In the genomic region with DNA sequence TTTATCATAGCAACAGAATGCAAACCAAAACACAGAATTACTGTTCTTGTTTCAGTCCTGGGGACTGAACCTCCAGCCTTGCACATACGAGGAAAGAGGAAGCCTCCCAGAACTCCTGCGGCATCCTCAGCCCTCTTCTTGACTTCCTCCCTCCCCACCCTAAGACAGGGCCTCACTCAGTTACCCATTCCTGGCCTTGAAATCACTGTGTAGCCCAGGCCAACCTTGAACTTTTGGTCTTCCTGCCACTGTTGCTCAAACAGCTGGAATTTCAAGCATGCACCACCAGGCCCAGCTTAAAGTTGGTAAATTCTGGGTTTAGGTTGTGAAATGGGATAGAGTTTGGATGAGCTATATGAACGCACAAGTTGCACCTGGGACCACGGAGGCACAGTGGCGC, we compare ENCODE assay signal across 18 mouse cellular contexts. TPM values are rescaled to one million over a fixed set of nuclear protein-coding genes. Genes with fewer than 3 reads are reported as not detected.
A peak's percentile ranks its signal among the peaks of the same experiment; 100 is the strongest.
DNase-seq lines count a peak whose midpoint lies in the region; ATAC-seq and TF ChIP-seq lines count a peak whose summit lies in the region.
"Had no signal": no experiment of that assay in that cellular context is flagged by ENCODE, and none has a peak within 500 bp of the region (broad histone marks: within the 10 kb centered on the region; RNA-seq: fewer than 3 reads in every experiment).

No protein-coding gene starts in this region.

- H3K36me3 ChIP-seq in liver, adult 2 months (ENCODE audit: control insufficient read depth, insufficient read depth, low read length): peaks cover 14% of the 10 kb centered on the region; the same call in 1 of the 2 replicates
- H3K36me3 ChIP-seq in liver, postnatal 0 days (replicated peaks; ENCODE audit: insufficient read depth, low read length): peaks cover 49% of the 10 kb centered on the region
- H3K36me3 ChIP-seq in macrophage (ENCODE audit: inconsistent target): peaks cover 53% of the 10 kb centered on the region
- H3K36me3 ChIP-seq in heart, adult 2 months (ENCODE audit: control insufficient read depth, insufficient read depth, low read length): no peaks in the 10 kb centered on the region
- H3K36me3 ChIP-seq: embryonic facial prominence, embryonic 13.5 days; forebrain, embryonic 12.5 days; G1E; heart, embryonic 13.5 days; hindbrain, embryonic 15.5 days had no signal

- H3K27me3 ChIP-seq in liver, adult 2 months (ENCODE audit: control insufficient read depth, insufficient read depth, low read length): no peaks in the 10 kb centered on the region
- no peaks in the 10 kb centered on the region for H3K27me3 ChIP-seq in liver, postnatal 0 days (ENCODE audit: insufficient read depth, low read length)
- no peaks in the 10 kb centered on the region for H3K27me3 ChIP-seq in heart, adult 2 months (ENCODE audit: control insufficient read depth, insufficient read depth, low read length)
- H3K27me3 ChIP-seq: embryonic facial prominence, embryonic 13.5 days; forebrain, embryonic 12.5 days; heart, embryonic 13.5 days; hindbrain, embryonic 15.5 days had no signal

- H3K4me2 ChIP-seq in liver, postnatal 0 days (ENCODE audit: low read depth, low read length): no peak overlapping the region
- H3K4me2 ChIP-seq: embryonic facial prominence, embryonic 13.5 days; forebrain, embryonic 12.5 days; heart, embryonic 13.5 days; hindbrain, embryonic 15.5 days had no signal

- TF ChIP-seq EP300 in liver, postnatal 0 days (IDR thresholded peaks at IDR 0.05; ENCODE audit: low read depth): no peak
- TF ChIP-seq EP300 in heart, adult 2 months (IDR thresholded peaks at IDR 0.05; ENCODE audit: insufficient read depth, low read depth, low read length): no peak

- peak; percentile 66 to 78 for DNase-seq in adrenal gland, adult (ENCODE audit: inconsistent age in 2 of 2, low spot score in 1 of 2)
- DNase-seq in adrenal gland, adult 18-20 months (ENCODE audit: low spot score in 2 of 2): no peak
- DNase-seq in liver, adult 2 months (ENCODE audit: extremely low read depth, low read depth, low spot score): peak; percentile 69
- no peak for DNase-seq in liver, postnatal 0 days
- DNase-seq in lung, postnatal 25 days (ENCODE audit: low spot score): no peak
- no peak for DNase-seq in heart, adult 2 months
- DNase-seq: B cell, adult 2 months; gastrocnemius, postnatal 14 days; heart, postnatal 36 days had no signal

- H3K9ac ChIP-seq in liver, adult 2 months (ENCODE audit: low read depth, low read length): no peak overlapping the region
- no peak overlapping the region for H3K9ac ChIP-seq in liver, postnatal 0 days (replicated peaks)
- no peak overlapping the region for H3K9ac ChIP-seq in heart, adult 2 months (ENCODE audit: low read depth, low read length)
- H3K9ac ChIP-seq: embryonic facial prominence, embryonic 13.5 days; forebrain, embryonic 12.5 days; heart, embryonic 13.5 days; hindbrain, embryonic 15.5 days had no signal

- peak overlapping the region; percentile 39 for H3K27ac ChIP-seq in liver, adult 2 months (replicated peaks; ENCODE audit: insufficient read depth, low read depth, low read length)
- H3K27ac ChIP-seq in liver, postnatal 0 days (ENCODE audit: low read depth): no peak overlapping the region
- peak overlapping the region; percentile 12; the same call in 1 of the 2 replicates for H3K27ac ChIP-seq in macrophage
- no peak overlapping the region for H3K27ac ChIP-seq in heart, adult 2 months
- H3K27ac ChIP-seq: embryonic facial prominence, embryonic 13.5 days; forebrain, embryonic 12.5 days; heart, embryonic 13.5 days; hindbrain, embryonic 15.5 days had no signal

- no peaks in the 10 kb centered on the region for H3K9me3 ChIP-seq in liver, postnatal 0 days (ENCODE audit: low read length)
- H3K9me3 ChIP-seq: embryonic facial prominence, embryonic 13.5 days; forebrain, embryonic 12.5 days; G1E; heart, embryonic 13.5 days; hindbrain, embryonic 15.5 days had no signal

- no peak for TF ChIP-seq POLR2A in liver, adult 2 months (IDR thresholded peaks at IDR 0.05; ENCODE audit: extremely low read depth, insufficient read depth, low read length)
- no peak for TF ChIP-seq POLR2A in heart, adult 2 months (IDR thresholded peaks at IDR 0.05; ENCODE audit: insufficient read depth, low read depth, low read length)

- H3K79me2 ChIP-seq in liver, adult 2 months (ENCODE audit: control insufficient read depth, insufficient read depth, low read length): peaks cover 22% of the 10 kb centered on the region
- H3K79me2 ChIP-seq in macrophage (ENCODE audit: inconsistent target): peaks cover 100% of the 10 kb centered on the region
- no peaks in the 10 kb centered on the region for H3K79me2 ChIP-seq in heart, adult 2 months (replicated peaks; ENCODE audit: control insufficient read depth, insufficient read depth, low read length)

- H3K4me3 ChIP-seq in liver, adult 2 months (ENCODE audit: insufficient read depth, low read depth, low read length): no peak overlapping the region
- H3K4me3 ChIP-seq in liver, postnatal 0 days (ENCODE audit: low read depth, low read length): no peak overlapping the region
- no peak overlapping the region for H3K4me3 ChIP-seq in macrophage (ENCODE audit: inconsistent target)
- H3K4me3 ChIP-seq in heart, adult 2 months: no peak overlapping the region
- H3K4me3 ChIP-seq: embryonic facial prominence, embryonic 13.5 days; forebrain, embryonic 12.5 days; heart, embryonic 13.5 days; hindbrain, embryonic 15.5 days had no signal

- intact Hi-C loops in heart, adult 2 months (cut with DNase I): no loop called here

- TF ChIP-seq CTCF in liver, adult 2 months (IDR thresholded peaks at IDR 0.05; ENCODE audit: low read depth, low read length): no peak
- no peak for TF ChIP-seq CTCF in liver, postnatal 0 days (IDR thresholded peaks at IDR 0.05; ENCODE audit: low read depth)
- no peak for TF ChIP-seq CTCF in heart, adult 2 months (IDR thresholded peaks at IDR 0.05)

- 43% methylated on average over 5 of the region's 5 CpGs for WGBS in liver, adult 2 months
- WGBS in liver, postnatal 0 days (ENCODE audit: insufficient replicate concordance): 66% methylated on average over 5 of the region's 5 CpGs
- WGBS in macrophage (ENCODE audit: missing documents): 85% methylated on average over 4 of the region's 5 CpGs
- 77% methylated on average over 5 of the region's 5 CpGs for WGBS in heart, adult 2 months

- peaks cover 18% of the 10 kb centered on the region for H3K4me1 ChIP-seq in liver, adult 2 months (ENCODE audit: control insufficient read depth, insufficient read depth, low read length)
- H3K4me1 ChIP-seq in liver, postnatal 0 days (ENCODE audit: insufficient read depth): peaks cover 26% of the 10 kb centered on the region
- H3K4me1 ChIP-seq in heart, adult 2 months (ENCODE audit: control insufficient read depth, insufficient read depth, low read length): no peaks in the 10 kb centered on the region
- H3K4me1 ChIP-seq: embryonic facial prominence, embryonic 13.5 days; forebrain, embryonic 12.5 days; heart, embryonic 13.5 days; hindbrain, embryonic 15.5 days had no signal

- ATAC-seq in liver, postnatal 0 days: no peak
- ATAC-seq: CD4-positive, CD25-positive, alpha-beta regulatory T cell, adult 4 months; forebrain, embryonic 16.5 days; intestine, embryonic 16.5 days had no signal

RNA-seq across cellular contexts. Expression of gene Pik3ap1, which starts 10.2 kb away (rescaled TPM):
- 10 to 100 TPM; 10.2 to 13.4 TPM for total RNA-seq in adrenal gland, adult 18-20 months (2021)
- total RNA-seq in liver, adult 2 months (2014; rRNA removed): 21.7 and 34.8 TPM in 2 replicates
- polyA plus RNA-seq in liver, adult 2 months (2012; rRNA removed): 25.4 and 31.9 TPM in 2 replicates
- polyA plus RNA-seq in liver, postnatal 0 days (2015; fragmentation: Nextera tagmentation; extraction: Ambion mirVana): 17.1 and 21.8 TPM in 2 replicates
- total RNA-seq in macrophage (2018; cell fraction: chromatin; rRNA removed): 1,000 to 10,000 TPM in 4 of 26 experiments, 100 to 1,000 TPM in 22; 407 to 1,215 (median 770) TPM
- total RNA-seq in macrophage (2018; cell fraction: cytosol; rRNA removed): 1,000 to 10,000 TPM in 2 of 26 experiments, 100 to 1,000 TPM in 24; 359 to 1,029 (median 645) TPM
- total RNA-seq in macrophage (2018; cell fraction: nucleus; rRNA removed): 100 to 1,000 TPM; 383 to 992 (median 819) TPM
- polyA plus RNA-seq in macrophage (2018): 244 to 547 TPM (median 285 TPM) in 3 replicates
- 1 to 10 TPM; 1.3 to 2.0 TPM for total RNA-seq in heart, adult 2 months (2021)
- polyA plus RNA-seq in heart, adult 2 months (2012; rRNA removed): 1.9 and 2.0 TPM in 2 replicates

Comparison
In these comparisons a context has a peak if more than half of its experiments do, and no peak if none do; other contexts are left out.
1. DNase-seq: peak in adrenal gland, adult (2 of 2) and liver, adult 2 months (single experiment); none in adrenal gland, adult 18-20 months (0 of 2), liver, postnatal 0 days (single experiment), lung, postnatal 25 days (single experiment) and heart, adult 2 months (0 of 2).
2. H3K27ac ChIP-seq: peak in liver, adult 2 months (single experiment) and macrophage (single experiment); none in liver, postnatal 0 days (single experiment) and heart, adult 2 months (single experiment).